Mouse (Mus musculus): ENCODE measurements at regions not wholly inside any gene's neighbourhood (a gene's known extent, or its start where the extent isn't known, plus 50 kb on each side); places are given as distances from the start of the nearest gene placed in this dataset.

GRCm38 (mm10) chr7:59080109-59080508 is 148.4 kb upstream of the Ube3a start:
- DNase-seq: peak; percentile 31
